Mouse (Mus musculus): ENCODE results near the gene Lnp1.
"Not testable (repeated sequence)": the region's sequence is repeated elsewhere in the genome, so short reads cannot be mapped to it uniquely, and the experiment has no call there.

Gene Lnp1

DNA sequence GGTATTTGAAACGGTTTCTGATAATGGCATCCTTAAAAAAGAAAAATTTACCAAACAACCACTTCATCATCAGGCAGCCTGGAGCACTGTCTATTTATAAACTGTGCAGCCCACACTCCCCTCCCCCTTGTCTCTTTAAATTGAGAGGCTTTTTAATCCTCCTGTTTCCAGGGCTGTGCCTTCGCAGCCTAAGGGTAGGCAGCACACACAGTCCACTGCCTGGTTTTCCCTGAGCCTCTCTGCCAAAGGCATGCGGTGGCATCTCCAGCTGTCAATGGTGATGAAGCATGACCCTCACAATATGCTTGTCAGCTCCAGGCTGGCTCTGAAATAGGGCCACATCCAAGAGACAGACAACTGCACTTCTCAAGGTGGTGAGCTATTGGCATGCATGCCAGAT is at the start of gene Lnp1:
Gene Lnp1 (minus strand): TSS at position 39 of the 400 bp plus-strand sequence.
- DNase-seq (ENCODE audit: low spot score), result no peak

DNA sequence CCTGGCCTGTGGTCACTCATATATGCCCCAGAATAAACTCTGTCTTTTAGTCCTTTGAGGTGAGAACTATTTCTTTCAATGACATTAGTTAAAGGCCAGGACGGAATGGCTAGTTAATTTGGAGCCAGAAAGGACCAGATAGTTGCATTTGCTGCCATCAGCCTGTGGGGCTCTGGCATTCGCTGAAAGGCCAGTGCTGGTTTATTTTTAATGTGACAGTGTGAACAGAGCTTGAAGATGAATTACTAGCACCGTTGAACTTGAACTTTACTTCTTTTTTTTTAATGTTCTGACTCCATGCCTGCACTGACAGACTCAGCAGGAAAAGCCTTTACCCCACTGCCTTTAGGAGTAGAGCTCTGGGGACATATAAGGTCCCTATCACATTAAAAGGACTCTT is 46.8 kb upstream of the Lnp1 start:
- no peak for DNase-seq (ENCODE audit: low spot score)

- DNase-seq (ENCODE audit: low spot score), result not testable (repeated sequence)
Measured at GRCm38 (mm10) chr16:56958311-56958710, 30.4 kb upstream of the Lnp1 start.

DNA sequence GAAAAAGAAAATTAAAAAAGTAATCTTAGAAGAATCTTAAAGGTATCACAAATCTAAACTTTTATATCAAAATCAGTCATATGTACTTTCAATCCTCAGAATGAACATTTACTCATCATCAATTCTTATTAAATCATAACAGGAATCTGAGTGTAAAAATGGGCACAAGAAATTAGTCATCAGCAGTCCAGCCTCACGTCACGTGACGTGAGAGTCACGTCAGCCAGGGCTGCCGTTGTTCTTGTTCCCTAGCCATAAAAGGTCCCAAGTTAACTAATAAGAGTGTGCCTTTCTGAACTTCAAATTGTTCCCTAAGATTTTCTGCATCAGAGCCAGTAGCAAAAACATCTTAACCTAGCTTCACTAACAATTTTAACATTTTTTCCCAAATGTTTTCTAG is 21.2 kb upstream of the Lnp1 start:
- DNase-seq (ENCODE audit: low spot score), result no peak

- no peak for DNase-seq (ENCODE audit: low spot score)
Measured at GRCm38 (mm10) chr16:56942341-56942740, 14.5 kb upstream of the Lnp1 start.

- no peak for DNase-seq (ENCODE audit: low spot score)
Measured at GRCm38 (mm10) chr16:56920102-56920657, 7.7 kb downstream of the Lnp1 start.

GRCm38 (mm10) chr16:56917230-56917629 is 10.6 kb downstream of the Lnp1 start:
- no peak for DNase-seq (ENCODE audit: low spot score)

DNA sequence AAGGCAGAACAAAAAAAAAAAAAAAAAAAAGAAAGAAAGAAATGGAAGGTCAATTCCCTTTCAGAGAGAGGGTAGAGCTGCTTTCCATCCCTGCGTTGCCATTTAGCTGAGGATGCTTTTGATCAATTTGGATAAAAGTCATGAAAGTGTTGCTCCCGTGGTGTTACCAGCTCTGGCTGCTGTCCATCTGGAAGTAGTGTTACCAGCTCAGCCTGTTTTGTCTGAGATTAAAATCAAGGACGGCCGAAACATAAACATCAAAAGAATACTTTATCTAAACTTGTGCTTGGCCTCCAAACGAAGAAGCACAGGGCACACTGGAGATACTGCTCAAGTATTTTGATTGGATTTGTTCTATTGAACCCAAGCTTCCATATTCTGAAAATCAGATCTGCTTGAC is 18.9 kb downstream of the Lnp1 start:
- DNase-seq (ENCODE audit: low spot score), result no peak

DNA sequence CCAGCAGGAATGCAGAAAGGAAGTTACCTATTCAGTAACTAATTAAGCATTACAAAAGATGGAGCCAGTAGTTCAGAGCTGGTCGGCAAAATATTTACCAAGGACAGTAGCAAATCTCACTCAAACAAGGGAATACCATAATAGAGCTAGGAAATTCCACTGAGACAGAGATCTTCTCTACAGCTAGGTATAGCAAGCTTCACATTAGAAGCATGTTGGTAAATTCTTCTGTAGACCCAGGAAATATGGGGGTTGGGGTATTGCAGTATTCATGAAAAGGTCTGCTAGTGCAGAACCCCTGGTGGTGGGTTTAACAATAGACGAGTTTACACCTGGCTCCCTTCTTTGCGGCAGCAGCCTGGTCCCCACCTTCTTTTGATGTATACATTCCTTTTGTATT is 25.7 kb downstream of the Lnp1 start:
- DNase-seq (ENCODE audit: low spot score), result not testable (repeated sequence)

DNA sequence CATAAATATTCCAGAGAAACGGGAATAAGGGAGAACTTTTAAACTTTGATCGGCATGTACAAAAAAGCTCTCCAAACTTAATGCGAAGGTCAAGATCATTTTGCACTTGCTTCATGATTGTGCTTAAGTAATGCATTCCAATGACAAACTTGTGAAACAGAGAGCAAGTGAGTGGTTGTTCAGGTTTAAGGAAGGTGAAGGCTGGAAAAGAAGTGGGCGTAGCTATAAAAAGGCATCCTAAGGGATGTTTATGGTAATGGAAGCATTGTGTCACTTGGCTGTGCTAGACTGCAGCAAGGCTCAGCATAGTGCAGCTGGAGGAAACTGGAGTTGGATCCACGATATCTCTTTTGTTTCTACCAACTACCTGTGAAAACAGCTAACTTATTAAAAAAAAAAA is 36.3 kb downstream of the Lnp1 start:
- no peak for DNase-seq (ENCODE audit: low spot score)

DNA sequence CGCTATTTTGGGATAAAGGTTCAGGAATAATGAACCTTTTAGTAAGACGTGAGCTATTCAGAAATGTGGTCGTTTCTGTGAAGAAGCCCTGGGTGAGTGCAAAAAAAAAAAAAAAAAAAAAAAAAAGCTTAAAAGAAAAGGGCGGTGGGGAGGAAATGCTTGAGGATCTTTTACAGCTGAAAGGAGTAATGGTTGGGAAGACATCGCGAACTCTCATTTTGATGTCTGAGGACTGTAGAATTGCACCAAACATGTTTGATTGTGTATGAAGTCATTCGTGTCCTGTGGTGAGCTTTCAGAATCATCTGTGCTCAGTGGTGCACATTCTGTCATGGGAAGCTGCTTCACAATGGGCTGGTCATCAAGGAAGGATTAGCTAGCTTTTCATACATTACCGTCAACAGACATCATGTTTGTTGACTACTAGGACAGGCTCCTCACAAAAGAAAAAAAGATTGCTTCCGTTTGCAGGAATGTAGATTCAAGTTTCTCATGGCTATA is 41.2 kb downstream of the Lnp1 start:
- no peak for DNase-seq (ENCODE audit: low spot score)

GRCm38 (mm10) chr16:56885824-56886615 is 41.8 kb downstream of the Lnp1 start, which contains the start of gene Tmem45a:
Tmem45a (minus strand) TSS chr16:56886166.
- no peak for DNase-seq (ENCODE audit: low spot score)

- no peak for DNase-seq (ENCODE audit: low spot score)
Measured at GRCm38 (mm10) chr16:56884811-56885210, 43.0 kb downstream of the Lnp1 start.

DNA sequence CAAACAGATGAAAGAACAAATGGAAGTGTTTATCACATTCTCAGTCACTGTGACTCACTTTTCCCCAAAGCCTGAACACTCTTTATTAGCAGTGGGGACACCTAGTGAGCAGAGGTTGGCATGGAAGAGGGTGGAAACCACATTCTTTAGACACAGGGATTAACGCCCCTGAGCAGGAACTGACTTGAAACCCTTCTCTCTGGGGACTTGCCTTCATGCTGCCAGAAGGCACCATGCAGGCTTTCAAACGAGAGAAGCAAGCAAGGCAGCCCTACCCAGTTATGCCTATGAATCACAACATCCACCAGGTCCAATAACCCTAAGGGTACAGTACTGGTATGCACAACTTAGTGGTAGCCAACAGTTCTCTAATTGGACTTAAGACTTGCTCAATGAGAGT is 54.5 kb downstream of the Lnp1 start:
- no peak for DNase-seq (ENCODE audit: low spot score)

- DNase-seq (ENCODE audit: low spot score), result no peak
Measured at GRCm38 (mm10) chr16:56870458-56870857, 57.4 kb downstream of the Lnp1 start.

DNA sequence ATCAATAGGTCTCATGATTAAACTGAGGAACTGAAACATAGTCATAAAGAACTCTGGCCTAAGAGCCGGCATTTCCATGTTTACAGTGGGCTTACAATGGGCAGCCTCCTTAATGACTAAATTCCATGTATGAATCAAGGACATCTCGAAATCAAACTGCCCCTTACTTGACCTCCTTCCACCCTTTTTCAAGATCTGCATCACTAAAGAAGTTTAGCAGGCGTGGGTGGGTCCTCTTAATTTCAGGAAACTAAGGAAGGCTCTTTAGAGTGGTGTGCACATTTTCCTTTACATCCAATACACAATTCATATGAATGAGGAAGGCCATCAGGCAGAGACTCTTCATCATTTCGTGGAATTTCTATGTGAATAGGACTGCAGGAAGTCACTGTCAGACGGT is 59.5 kb downstream of the Lnp1 start:
- DNase-seq (ENCODE audit: low spot score), result no peak

DNA sequence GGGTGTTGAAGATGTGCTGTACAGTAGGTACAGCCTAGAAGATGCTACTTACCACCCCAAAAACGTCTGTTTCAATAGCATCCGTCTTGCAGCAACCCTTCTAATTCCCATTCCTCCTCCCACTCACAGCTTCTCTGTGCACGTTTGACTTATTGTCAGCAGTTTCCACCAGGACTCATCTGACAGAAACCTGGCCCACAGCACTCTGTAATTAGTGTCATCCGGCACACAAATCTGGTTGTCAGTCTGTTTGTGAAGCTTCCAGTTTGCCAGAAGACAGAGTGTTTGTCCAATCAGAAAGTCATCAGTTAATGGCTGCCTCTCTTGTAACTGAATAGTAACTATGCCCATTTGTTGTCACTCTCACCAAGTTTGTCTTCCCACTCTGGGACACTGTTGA is 60.3 kb downstream of the Lnp1 start:
- no peak for DNase-seq (ENCODE audit: low spot score)
